Mouse (Mus musculus) gastrocnemius, adult 18-20 months (tissue): ENCODE data around the gene Ern1. TPM values are rescaled to one million over a fixed set of nuclear protein-coding genes. Genes with fewer than 3 reads are reported as not detected.
"Not testable (repeated sequence)": the region's sequence is repeated elsewhere in the genome, so short reads cannot be mapped to it uniquely, and the experiment has no call there.

Source experiments
- DNase-seq: peaks from one replicate; pipeline ENCODE4 v3.0.0; 2021; ENCODE audit warnings: low spot score
- total RNA-seq, 2 experiments: library from RNA; stranded (reverse); gene quantifications; 2 replicates each; pipeline ENCODE4 v1.2.3; 2021

Gene Ern1
- total RNA-seq, 2 experiments from 2014 or later = 6.6 to 9.1 TPM

DNA sequence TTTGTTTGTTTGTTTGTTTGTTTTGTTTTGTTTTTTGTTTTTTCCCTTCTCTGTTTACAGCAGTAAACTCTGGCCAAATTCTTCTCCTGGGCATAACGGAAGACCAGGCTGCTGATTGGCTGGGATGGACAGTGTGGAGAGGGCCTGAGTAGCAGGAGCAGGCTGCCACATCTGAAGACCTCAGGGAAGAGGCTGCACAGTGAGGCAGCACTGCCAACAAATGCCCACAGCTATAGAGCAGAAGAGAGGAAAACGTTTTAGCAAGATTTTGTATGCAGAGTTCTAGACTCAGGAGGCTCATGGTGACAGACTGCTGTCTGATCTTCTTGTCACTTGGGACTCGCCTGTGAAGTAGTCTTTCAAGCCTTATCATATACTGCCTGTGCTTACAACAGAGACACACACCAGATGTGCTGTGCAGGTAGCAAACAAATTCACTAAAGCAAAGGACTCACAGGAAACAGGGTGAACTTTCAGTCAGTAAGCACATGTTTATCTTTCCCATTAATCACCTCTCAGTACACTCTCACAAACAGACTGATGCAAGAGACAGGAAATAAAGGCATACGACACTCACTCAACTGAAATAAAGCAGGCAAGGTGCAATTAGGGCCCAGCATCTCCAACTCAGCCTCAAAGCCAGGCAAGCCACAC, 49.0 kb downstream of the Ern1 start:
- no peak for DNase-seq

- DNase-seq = no peak
These were observed 50.1 kb downstream of the Ern1 start for GRCm38 (mm10) chr11:106437543-106437942.

GRCm38 (mm10) chr11:106437039-106437438, 50.6 kb downstream of the Ern1 start:
- peak; percentile 21 for DNase-seq

- DNase-seq = no peak
These were observed 57.3 kb downstream of the Ern1 start for GRCm38 (mm10) chr11:106430392-106430791.

DNA sequence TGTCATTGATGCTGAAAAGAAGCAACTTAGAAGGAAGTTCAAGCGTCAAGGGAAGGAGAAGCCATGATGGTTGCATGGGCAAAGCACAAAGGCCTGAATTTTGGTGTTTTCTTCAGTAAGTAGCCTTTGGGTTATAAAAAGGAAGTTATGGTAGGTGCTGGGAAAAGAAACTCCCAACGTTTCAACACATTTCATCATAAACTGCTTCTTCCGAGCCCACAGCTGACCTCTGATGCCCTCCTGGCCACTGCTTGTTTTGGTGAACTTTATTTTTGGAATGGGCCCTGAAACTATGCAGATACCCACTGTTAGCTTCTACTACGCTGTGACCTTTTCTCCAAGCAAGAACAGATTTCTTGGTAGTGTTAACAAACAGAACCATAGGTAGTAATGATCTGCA, 58.0 kb downstream of the Ern1 start:
- no peak for DNase-seq

DNA sequence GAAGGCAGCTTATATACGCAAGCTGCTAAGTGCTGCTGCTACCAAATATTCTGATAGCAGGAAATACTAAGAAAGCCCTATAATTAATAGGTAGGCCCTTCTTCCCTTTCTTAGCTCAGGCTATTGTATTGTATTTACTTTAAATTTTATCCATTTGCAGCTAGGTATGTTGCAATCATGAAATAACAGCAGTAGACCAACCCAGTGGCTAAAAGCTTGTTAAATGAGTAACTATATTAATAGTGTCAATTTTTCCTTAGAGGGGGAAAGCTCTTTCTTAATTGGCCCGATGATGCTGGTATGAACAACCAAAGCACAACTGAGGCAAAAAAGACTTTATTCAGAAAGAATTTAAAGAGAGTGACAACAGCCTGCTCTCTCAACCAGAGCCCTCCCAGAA, 59.1 kb downstream of the Ern1 start:
- DNase-seq = no peak

- peak; percentile 13 for DNase-seq
These were observed 59.5 kb downstream of the Ern1 start for GRCm38 (mm10) chr11:106428106-106428505.

GRCm38 (mm10) chr11:106426447-106426846, 61.2 kb downstream of the Ern1 start:
- no peak for DNase-seq

DNA sequence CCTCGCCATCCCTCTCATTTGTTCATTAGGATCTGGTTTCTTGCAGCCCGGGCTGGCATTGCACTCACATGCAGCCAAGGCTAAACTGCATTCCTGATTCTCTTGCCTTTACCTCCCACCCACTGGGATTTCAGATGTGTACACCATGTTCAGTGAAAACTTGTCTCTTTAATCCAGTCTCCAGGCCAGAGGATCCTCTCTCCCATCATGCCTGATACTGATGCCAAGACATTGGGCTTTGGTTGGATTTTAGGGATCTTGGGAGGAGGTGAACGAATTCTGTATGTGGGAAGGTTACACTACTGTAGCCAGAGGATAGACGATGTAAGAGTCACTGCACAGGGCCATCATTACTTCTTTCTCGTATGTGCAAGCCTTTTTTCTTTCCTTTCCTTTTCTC, 62.5 kb downstream of the Ern1 start:
- no peak for DNase-seq

- DNase-seq = no peak
These were observed 68.2 kb downstream of the Ern1 start for GRCm38 (mm10) chr11:106419262-106420102.

DNA sequence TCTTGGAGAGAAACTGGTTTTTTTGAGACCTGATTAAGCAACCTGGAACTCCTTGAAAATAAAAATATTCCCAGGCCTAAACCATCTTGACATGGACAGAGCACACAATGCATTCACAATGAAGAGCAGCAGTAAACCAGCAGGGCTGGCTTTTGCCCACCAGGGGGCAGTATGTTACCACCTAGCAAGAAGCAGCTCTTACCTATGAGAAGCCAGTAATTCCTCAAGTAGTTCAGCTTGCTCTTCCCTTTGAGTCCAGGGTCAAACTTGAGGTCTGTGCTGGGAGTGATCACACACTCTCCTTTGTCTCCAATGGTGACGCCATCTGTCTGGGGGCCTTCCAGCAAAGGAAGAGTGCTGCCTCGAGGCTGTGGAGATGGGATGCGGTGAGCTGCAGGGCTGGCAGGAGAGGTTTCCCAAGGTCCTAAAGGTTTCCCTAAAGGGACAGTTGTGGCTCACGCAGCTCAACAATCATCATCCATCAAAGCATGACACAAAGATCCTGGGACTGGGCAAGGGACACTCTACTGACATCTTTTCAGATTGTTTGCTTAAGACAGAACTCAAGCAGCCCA, 68.9 kb downstream of the Ern1 start:
- peak; percentile 82 for DNase-seq

GRCm38 (mm10) chr11:106417860-106418259, 69.8 kb downstream of the Ern1 start:
- no peak for DNase-seq

- DNase-seq = no peak
These were observed 71.3 kb downstream of the Ern1 start for GRCm38 (mm10) chr11:106416331-106416730.

GRCm38 (mm10) chr11:106412641-106413360, 74.9 kb downstream of the Ern1 start:
- DNase-seq = no peak

GRCm38 (mm10) chr11:106411157-106411556, 76.5 kb downstream of the Ern1 start:
- no peak for DNase-seq

GRCm38 (mm10) chr11:106410507-106410906, 77.1 kb downstream of the Ern1 start:
- no peak for DNase-seq

GRCm38 (mm10) chr11:106410011-106410410, 77.6 kb downstream of the Ern1 start:
- DNase-seq = no peak

GRCm38 (mm10) chr11:106398481-106398880, 89.2 kb downstream of the Ern1 start:
- DNase-seq = no peak

GRCm38 (mm10) chr11:106397656-106398055, 90.0 kb downstream of the Ern1 start:
- no peak for DNase-seq

- not testable (repeated sequence) for DNase-seq
These were observed 93.6 kb downstream of the Ern1 start for GRCm38 (mm10) chr11:106394055-106394454.

DNA sequence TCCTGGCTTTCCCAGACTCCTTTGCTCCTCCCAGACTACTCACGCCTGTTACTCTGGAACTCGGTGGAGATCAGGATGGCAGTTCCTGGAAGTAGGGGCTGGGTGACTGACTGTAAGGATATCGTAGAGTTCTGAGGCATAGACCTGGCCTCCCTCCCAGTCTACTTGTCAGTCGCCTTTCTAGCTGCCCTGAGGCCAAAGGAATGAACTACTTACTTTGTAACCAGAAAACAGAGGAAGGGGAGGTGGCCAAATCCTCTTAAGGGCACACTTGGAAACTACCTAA, 94.4 kb downstream of the Ern1 start:
- DNase-seq = no peak
